8 mouse cellular contexts compared by ENCODE assay signal in the genomic region with DNA sequence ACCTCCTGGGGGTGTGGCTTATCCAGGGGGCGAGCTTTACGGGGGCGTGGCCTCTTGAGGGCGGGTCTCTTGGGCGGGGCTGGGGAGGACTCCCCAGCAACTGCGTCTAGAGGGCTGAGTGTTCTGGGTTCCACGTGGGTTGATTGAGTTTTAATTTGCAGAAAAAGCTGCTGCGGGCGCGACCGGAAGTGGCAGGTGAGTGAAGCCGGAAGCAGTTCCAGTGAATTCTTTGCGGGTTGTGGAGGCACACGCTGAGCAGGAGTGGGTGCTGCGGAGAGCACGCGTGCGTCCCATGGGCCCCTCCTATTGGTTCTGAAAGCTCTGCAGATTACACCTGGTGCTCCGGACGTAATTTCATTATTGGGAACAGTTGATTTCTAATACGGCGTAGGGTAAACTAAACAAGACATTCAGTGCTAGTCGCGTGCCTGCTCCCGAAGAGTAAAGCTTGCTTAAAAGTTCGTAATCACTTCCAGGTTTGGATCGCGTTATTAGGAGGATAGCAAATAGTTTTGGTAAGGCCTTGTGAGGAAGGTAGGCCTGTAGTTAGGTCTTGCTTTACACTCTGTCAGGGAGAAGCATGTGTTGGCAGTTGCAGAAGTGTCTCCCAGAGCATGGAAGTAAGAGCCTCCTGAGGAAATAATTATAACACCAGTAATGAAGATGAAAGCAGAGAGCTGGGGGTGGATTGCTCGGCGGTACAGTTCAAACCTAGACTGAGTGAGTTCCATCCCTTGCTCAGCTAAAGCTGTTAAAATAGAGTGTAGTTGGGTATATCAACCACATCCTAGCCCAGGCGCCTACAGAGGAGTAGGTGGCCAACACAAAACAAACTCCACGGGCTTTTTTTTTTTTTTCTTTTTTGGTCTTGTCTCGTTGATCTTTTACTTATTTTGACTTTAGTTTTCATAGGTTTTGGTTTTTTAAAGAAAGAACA. TPM values are rescaled to one million over a fixed set of nuclear protein-coding genes. Genes with fewer than 3 reads are reported as not detected.
DNase-seq lines count a peak whose midpoint lies in the region; ATAC-seq and TF ChIP-seq lines count a peak whose summit lies in the region.

No protein-coding gene starts in this region.

- peak overlapping the region; percentile 71 for H3K4me2 ChIP-seq in forebrain, embryonic 14.5 days (ENCODE audit: low read length)
- peak overlapping the region; percentile 70 for H3K4me2 ChIP-seq in neural tube, embryonic 15.5 days

- peak in 1 of 2 experiments; percentile 15; a peak in 1 of 4 replicates for TF ChIP-seq EP300 in MEL (IDR thresholded peaks at IDR 0.05; ENCODE audit: low read depth in 1 of 2, low read length in 2 of 2)

- no peak for TF ChIP-seq CTCF in MEL (IDR thresholded peaks at IDR 0.05 in 2 of 3, conservative IDR thresholded peaks at IDR 0.05 in 1 of 3; ENCODE audit: control insufficient read depth in 1 of 3, insufficient read depth in 1 of 3, low read depth in 2 of 3, low read length in 3 of 3, poor library complexity in 1 of 3, severe bottlenecking in 1 of 3)

- H3K4me3 ChIP-seq in MEL (ENCODE audit: control insufficient read depth in 1 of 2, insufficient read depth in 1 of 2, low read depth in 2 of 2, low read length in 2 of 2) = peak overlapping the region; percentile 81 to 82
- peak overlapping the region; percentile 41 for H3K4me3 ChIP-seq in forebrain, embryonic 14.5 days (ENCODE audit: low read depth, low read length)
- H3K4me3 ChIP-seq in neural tube, embryonic 15.5 days (replicated peaks) = peak overlapping the region; percentile 49

- 6% methylated on average over 33 of the region's 33 CpGs for WGBS in forebrain, embryonic 14.5 days
- 6% methylated on average over 33 of the region's 33 CpGs for WGBS in neural tube, embryonic 15.5 days

- no peaks in the 10 kb centered on the region for H3K9me3 ChIP-seq in MEL (replicated peaks; ENCODE audit: insufficient read depth, low read length)
- 0 out of 2 replicates have a peak, but pooled peaks cover 3% of the 10 kb centered on the region for H3K9me3 ChIP-seq in forebrain, embryonic 14.5 days (replicated peaks; ENCODE audit: control insufficient read depth, low read length)
- 0 out of 2 replicates have a peak, but pooled peaks cover 4% of the 10 kb centered on the region for H3K9me3 ChIP-seq in neural tube, embryonic 15.5 days (replicated peaks)

- H3K79me2 ChIP-seq in MEL (ENCODE audit: control insufficient read depth, insufficient read depth, low read length, poor library complexity) = no peaks in the 10 kb centered on the region; the same call in 1 of the 2 replicates

- peaks cover 2 to 13% of the 10 kb centered on the region in 2 experiments; a peak in 3 of 4 replicates for H3K4me1 ChIP-seq in MEL (ENCODE audit: control insufficient read depth in 1 of 2, insufficient read depth in 2 of 2, low read length in 2 of 2)
- peaks cover 5% of the 10 kb centered on the region; the same call in 1 of the 2 replicates for H3K4me1 ChIP-seq in forebrain, embryonic 14.5 days (ENCODE audit: control insufficient read depth, insufficient read depth, low read length)
- H3K4me1 ChIP-seq in neural tube, embryonic 15.5 days = peaks cover 17% of the 10 kb centered on the region

- intact Hi-C loops in heart, postnatal 14 days (cut with DNase I) = no loop called here

- peak; percentile 55 to 80; a peak in 3 of 4 replicates for TF ChIP-seq POLR2A in MEL (IDR thresholded peaks at IDR 0.05; ENCODE audit: control insufficient read depth in 1 of 2, insufficient read depth in 1 of 2, low read depth in 1 of 2, low read length in 2 of 2, poor library complexity in 1 of 2)

- H3K27ac ChIP-seq in MEL (ENCODE audit: control insufficient read depth, low read depth, low read length) = peak overlapping the region; percentile 89
- peak overlapping the region; percentile 53; the same call in 1 of the 2 replicates for H3K27ac ChIP-seq in forebrain, embryonic 14.5 days (ENCODE audit: low read depth, low read length)
- H3K27ac ChIP-seq in neural tube, embryonic 15.5 days (replicated peaks) = peak overlapping the region; percentile 81

- no peak for TF ChIP-seq RAD21 in MEL (IDR thresholded peaks at IDR 0.05; ENCODE audit: low read depth, low read length)

- no peaks in the 10 kb centered on the region for H3K27me3 ChIP-seq in MEL (ENCODE audit: control insufficient read depth in 1 of 2, insufficient read depth in 2 of 2, low read length in 2 of 2)
- no peaks in the 10 kb centered on the region for H3K27me3 ChIP-seq in forebrain, embryonic 14.5 days (replicated peaks; ENCODE audit: control insufficient read depth, insufficient read depth, low read length)
- peaks cover 6% of the 10 kb centered on the region; the same call in 1 of the 2 replicates for H3K27me3 ChIP-seq in neural tube, embryonic 15.5 days (replicated peaks)

- ATAC-seq in forebrain, embryonic 14.5 days = peak; percentile 92
- peak; percentile 91 for ATAC-seq in neural tube, embryonic 15.5 days (ENCODE audit: low FRiP score)

- DNase-seq in MEL (ENCODE audit: low read depth, low spot score) = peak; percentile 96
- peak; percentile 82 for DNase-seq in cerebellum, adult 11-12 months
- DNase-seq in forebrain, embryonic 14.5 days (ENCODE audit: low spot score) = peak; percentile 87
- peak; percentile 69 to 80 for DNase-seq in heart, postnatal 14 days
- DNase-seq in layer of hippocampus, adult 18-20 months (ENCODE audit: low spot score in 2 of 2) = peak; percentile 77 to 85
- peak; percentile 84 to 89 for DNase-seq in lung, adult 18-20 months
- DNase-seq in testis, postnatal 10 days (ENCODE audit: low spot score) = peak; percentile 93

- peaks cover 0 to 13% of the 10 kb centered on the region in 2 experiments; a peak in 2 of 4 replicates for H3K36me3 ChIP-seq in MEL (ENCODE audit: control insufficient read depth in 1 of 2, insufficient read depth in 2 of 2, low read length in 2 of 2)
- H3K36me3 ChIP-seq in forebrain, embryonic 14.5 days (ENCODE audit: control insufficient read depth, insufficient read depth, low read length) = peaks cover 21% of the 10 kb centered on the region
- H3K36me3 ChIP-seq in neural tube, embryonic 15.5 days = peaks cover 17% of the 10 kb centered on the region

- peak overlapping the region; percentile 78 for H3K9ac ChIP-seq in MEL (ENCODE audit: control insufficient read depth, low read depth, low read length, poor library complexity, severe bottlenecking)
- peak overlapping the region; percentile 59 for H3K9ac ChIP-seq in forebrain, embryonic 14.5 days (ENCODE audit: low read length)
- peak overlapping the region; percentile 44 for H3K9ac ChIP-seq in neural tube, embryonic 15.5 days (replicated peaks)

TF ChIP-seq in MEL, 35 proteins besides CTCF, POLR2A, EP300 and RAD21 (continues in another document):
- TF ChIP-seq ZMIZ1 (IDR thresholded peaks at IDR 0.05; ENCODE audit: low read depth, low read length) = peak; percentile 82
- TF ChIP-seq HCFC1 (IDR thresholded peaks at IDR 0.05; ENCODE audit: low read depth, low read length) = peak; percentile 84
- TF ChIP-seq JUND (IDR thresholded peaks at IDR 0.05; ENCODE audit: low read depth, low read length) = no peak
- peak; percentile 99 for TF ChIP-seq MXI1 (IDR thresholded peaks at IDR 0.05; ENCODE audit: low read depth, low read length)
- TF ChIP-seq CHD1 (IDR thresholded peaks at IDR 0.05; ENCODE audit: low read depth, low read length) = 0 out of 2 replicates have a peak, but pooled peaks have one; percentile 82

RNA-seq across cellular contexts. Expression of a gene that starts 0.9 kb away (rescaled TPM):
- 7.0 and 7.9 TPM in 2 replicates for total RNA-seq in MEL (2012; rRNA removed)
- polyA plus RNA-seq in MEL (2012; ENCODE audit: insufficient read depth in 1 of 2, insufficient read length in 2 of 2, low read depth in 1 of 2, low replicate concordance in 2 of 2, missing spikeins in 1 of 2) = 1 to 10 TPM in 1 of 2 experiments, not detected in 1; 7.1 TPM
- 8.8 and 9.0 TPM in 2 replicates for polyA plus RNA-seq in forebrain, embryonic 14.5 days (2014; fragmentation: Nextera tagmentation; extraction: Ambion mirVana)
- total RNA-seq in heart, postnatal 14 days (2021) = 10 to 100 TPM in 1 of 2 experiments, 1 to 10 TPM in 1; 8.9 to 11.4 TPM
- 1 to 10 TPM; 6.7 to 8.6 TPM for total RNA-seq in layer of hippocampus, adult 18-20 months (2021)
- 7.4 and 7.5 TPM in 2 replicates for polyA plus RNA-seq in neural tube, embryonic 15.5 days (2015; fragmentation: Nextera tagmentation; extraction: Ambion mirVana)

RNA-seq across cellular contexts. Expression of a gene that starts 6.2 kb away (rescaled TPM):
- 0.35 and 0.49 TPM in 2 replicates for total RNA-seq in MEL (2012; rRNA removed)
- under 1 TPM in 1 of 2 experiments, not detected in 1; 0.64 TPM for polyA plus RNA-seq in MEL (2012; ENCODE audit: insufficient read depth in 1 of 2, insufficient read length in 2 of 2, low read depth in 1 of 2, low replicate concordance in 2 of 2, missing spikeins in 1 of 2)
- 13.8 and 16.9 TPM in 2 replicates for polyA plus RNA-seq in forebrain, embryonic 14.5 days (2014; fragmentation: Nextera tagmentation; extraction: Ambion mirVana)
- total RNA-seq in heart, postnatal 14 days (2021) = 1 to 10 TPM; 3.5 to 3.8 TPM
- total RNA-seq in layer of hippocampus, adult 18-20 months (2021) = 10 to 100 TPM; 22.1 to 22.5 TPM
- 10.4 and 12.0 TPM in 2 replicates for polyA plus RNA-seq in neural tube, embryonic 15.5 days (2015; fragmentation: Nextera tagmentation; extraction: Ambion mirVana)

RNA-seq across cellular contexts. Expression of a gene that starts 17.8 kb away (rescaled TPM):
- total RNA-seq in MEL (2012; rRNA removed) = 16.3 and 20.9 TPM in 2 replicates
- 10 to 100 TPM in 1 of 2 experiments, not detected in 1; 23.0 TPM for polyA plus RNA-seq in MEL (2012; ENCODE audit: insufficient read depth in 1 of 2, insufficient read length in 2 of 2, low read depth in 1 of 2, low replicate concordance in 2 of 2, missing spikeins in 1 of 2)
- polyA plus RNA-seq in forebrain, embryonic 14.5 days (2014; fragmentation: Nextera tagmentation; extraction: Ambion mirVana) = 15.3 and 17.4 TPM in 2 replicates
- total RNA-seq in heart, postnatal 14 days (2021) = 1 to 10 TPM; 5.0 to 5.6 TPM
- total RNA-seq in layer of hippocampus, adult 18-20 months (2021) = 10 to 100 TPM in 1 of 2 experiments, 1 to 10 TPM in 1; 9.2 to 14.0 TPM
- 15.3 and 22.1 TPM in 2 replicates for polyA plus RNA-seq in neural tube, embryonic 15.5 days (2015; fragmentation: Nextera tagmentation; extraction: Ambion mirVana)

RNA-seq across cellular contexts. Expression of a gene that starts 17.9 kb away (rescaled TPM):
- 255 and 257 TPM in 2 replicates for total RNA-seq in MEL (2012; rRNA removed)
- polyA plus RNA-seq in MEL (2012; ENCODE audit: insufficient read depth in 1 of 2, insufficient read length in 2 of 2, low read depth in 1 of 2, low replicate concordance in 2 of 2, missing spikeins in 1 of 2) = 100 to 1,000 TPM; 189 to 260 TPM
- polyA plus RNA-seq in forebrain, embryonic 14.5 days (2014; fragmentation: Nextera tagmentation; extraction: Ambion mirVana) = 256 and 324 TPM in 2 replicates
- 100 to 1,000 TPM; 311 to 329 TPM for total RNA-seq in heart, postnatal 14 days (2021)
- 100 to 1,000 TPM; 137 to 140 TPM for total RNA-seq in layer of hippocampus, adult 18-20 months (2021)
- polyA plus RNA-seq in neural tube, embryonic 15.5 days (2015; fragmentation: Nextera tagmentation; extraction: Ambion mirVana) = 244 and 277 TPM in 2 replicates

RNA-seq across cellular contexts. Expression of a gene that starts 43.9 kb away (rescaled TPM):
- total RNA-seq in MEL (2012; rRNA removed) = not detected in 2 replicates
- not detected for polyA plus RNA-seq in MEL (2012; ENCODE audit: insufficient read depth in 1 of 2, insufficient read length in 2 of 2, low read depth in 1 of 2, low replicate concordance in 2 of 2, missing spikeins in 1 of 2)
- polyA plus RNA-seq in forebrain, embryonic 14.5 days (2014; fragmentation: Nextera tagmentation; extraction: Ambion mirVana) = not detected in 2 replicates
- total RNA-seq in heart, postnatal 14 days (2021) = not detected
- under 1 TPM in 1 of 2 experiments, not detected in 1; 0.12 TPM for total RNA-seq in layer of hippocampus, adult 18-20 months (2021)
- not detected in 2 replicates for polyA plus RNA-seq in neural tube, embryonic 15.5 days (2015; fragmentation: Nextera tagmentation; extraction: Ambion mirVana)

Comparison
In these comparisons a context has a peak if more than half of its experiments do, and no peak if none do; other contexts are left out.
1. Peak in every context shown above with its lines: DNase-seq, ATAC-seq, H3K4me3 ChIP-seq and H3K27ac ChIP-seq.
2. RNA of a gene that starts 6.2 kb away (total RNA-seq): 22.1 to 22.5 TPM in layer of hippocampus, adult 18-20 months; 3.5 to 3.8 TPM in heart, postnatal 14 days and 0.35 to 0.49 TPM in MEL; every median in the first group is over 4 times any median in the second.